Mouse (Mus musculus) intestine, embryonic 15.5 days (tissue): ENCODE data around the gene Fam81a. TPM values are rescaled to one million over a fixed set of nuclear protein-coding genes. Genes with fewer than 3 reads are reported as not detected.

Source experiments
- ATAC-seq: fragments of 200-750 bp; cut with Nextera tagmentation; 2 replicates; pipeline ENCODE4 v1.8.0; 2017; ENCODE audit warnings: moderate TSS enrichment, moderate library complexity
- H3K27ac ChIP-seq: fragments of 300-500 bp; sonication (generic); 2 replicates; pipeline ENCODE4 v1.5.1; 2015; ENCODE audit warnings: mild to moderate bottlenecking, inconsistent platforms
- H3K27me3 ChIP-seq: fragments of 300-500 bp; sonication (generic); replicated peaks from 2 replicates; pipeline ENCODE4 v1.6.1; 2015; ENCODE audit warnings: inconsistent platforms
- H3K36me3 ChIP-seq: fragments of 300-500 bp; sonication (generic); 2 replicates; pipeline ENCODE4 v1.6.1; 2015; ENCODE audit warnings: inconsistent platforms
- H3K4me1 ChIP-seq: fragments of 300-500 bp; sonication (generic); replicated peaks from 2 replicates; pipeline ENCODE4 v1.6.1; 2015; ENCODE audit warnings: inconsistent platforms
- H3K4me2 ChIP-seq: fragments of 300-500 bp; sonication (generic); replicated peaks from 2 replicates; pipeline ENCODE4 v1.6.1; 2015; ENCODE audit warnings: mild to moderate bottlenecking, inconsistent platforms
- H3K4me3 ChIP-seq: fragments of 300-500 bp; sonication (generic); replicated peaks from 2 replicates; pipeline ENCODE4 v1.5.1; 2015; ENCODE audit warnings: inconsistent platforms
- H3K9ac ChIP-seq: fragments of 300-500 bp; sonication (generic); 2 replicates; pipeline ENCODE4 v1.6.1; 2015; ENCODE audit warnings: inconsistent platforms
- H3K9me3 ChIP-seq: fragments of 300-500 bp; sonication (generic); 2 replicates; pipeline ENCODE4 v1.6.1; 2016; ENCODE audit warnings: inconsistent platforms
- WGBS: fragments of 180-500 bp; shearing (Covaris S2); methylation state at CpG from one replicate; pipeline ENCODE4 v1.1.7; 2015; 5-methylcytosine and 5-hydroxymethylcytosine counted together
- polyA plus RNA-seq: library from polyadenylated mRNA; unstranded; fragments of >200 nt; fragmentation: Nextera tagmentation; extraction: Ambion mirVana; gene quantifications from 2 replicates; pipeline ENCODE4 v1.2.1, GENCODE M21; 2015

Fam81a gene
- polyA plus RNA-seq, 1 experiment from 2014 or later, result 7.1 TPM

- H3K4me1 ChIP-seq, result peaks cover 3% of the 10 kb centered on the region; the same call in 1 of the 2 replicates
- 94% methylated on average over 7 of the region's 7 CpGs for WGBS
- H3K4me3 ChIP-seq, result no peak overlapping the region
- no peak overlapping the region for H3K4me2 ChIP-seq
- no peak overlapping the region for H3K9ac ChIP-seq
- no peak overlapping the region for H3K27ac ChIP-seq
- H3K27me3 ChIP-seq, result no peaks in the 10 kb centered on the region
- no peaks in the 10 kb centered on the region for H3K9me3 ChIP-seq
- ATAC-seq, result no peak
- no peaks in the 10 kb centered on the region for H3K36me3 ChIP-seq
Observed at GRCm38 (mm10) chr9:70081767-70082166, 60.6 kb downstream of the Fam81a start.

GRCm38 (mm10) chr9:70080976-70081375, 61.4 kb downstream of the Fam81a start:
- Histone ChIP-seq H3K27me3 (no peaks in the 10 kb centered on the region), H3K9ac (no peak overlapping the region)

GRCm38 (mm10) chr9:70080027-70080800, 62.1 kb downstream of the Fam81a start:
- WGBS, result 89% methylated on average over 9 of the region's 9 CpGs

More at GRCm38 (mm10) chr9:70080976-70081375, 61.4 kb downstream of the Fam81a start:
- 60% methylated on average over 2 of the region's 2 CpGs for whole genome bisulfite sequencing
- H3K36me3 ChIP-seq, result no peaks in the 10 kb centered on the region
- no peaks in the 10 kb centered on the region for H3K9me3 ChIP-seq
- H3K27ac ChIP-seq, result no peak overlapping the region
- H3K4me3 ChIP-seq, result no peak overlapping the region
- H3K4me1 ChIP-seq, result peaks cover 3% of the 10 kb centered on the region; the same call in 1 of the 2 replicates
- no peak overlapping the region for H3K4me2 ChIP-seq
- ATAC-seq, result no peak

GRCm38 (mm10) chr9:70078034-70078433, 64.3 kb downstream of the Fam81a start:
- H3K4me1 ChIP-seq, result peaks cover 3% of the 10 kb centered on the region; the same call in 1 of the 2 replicates
- H3K36me3 ChIP-seq, result no peaks in the 10 kb centered on the region
- no peaks in the 10 kb centered on the region for H3K9me3 ChIP-seq
- H3K4me2 ChIP-seq, result no peak overlapping the region
- 89% methylated on average over 3 of the region's 3 CpGs for WGBS
- H3K27me3 ChIP-seq, result no peaks in the 10 kb centered on the region
- no peak overlapping the region for H3K9ac ChIP-seq
- H3K4me3 ChIP-seq, result no peak overlapping the region
- no peak for ATAC-seq
- no peak overlapping the region for H3K27ac ChIP-seq

More at GRCm38 (mm10) chr9:70080027-70080800, 62.1 kb downstream of the Fam81a start:
- no peak overlapping the region for H3K9ac ChIP-seq
- no peak overlapping the region for H3K4me2 ChIP-seq
- no peak overlapping the region for H3K27ac ChIP-seq
- H3K9me3 ChIP-seq, result no peaks in the 10 kb centered on the region
- peaks cover 3% of the 10 kb centered on the region; the same call in 1 of the 2 replicates for H3K4me1 ChIP-seq
- H3K36me3 ChIP-seq, result no peaks in the 10 kb centered on the region
- H3K4me3 ChIP-seq, result no peak overlapping the region
- H3K27me3 ChIP-seq, result no peaks in the 10 kb centered on the region
- no peak for ATAC-seq

- Histone ChIP-seq H3K27ac (no peak overlapping the region), H3K9me3 (no peaks in the 10 kb centered on the region), H3K27me3 (no peaks in the 10 kb centered on the region), H3K36me3 (no peaks in the 10 kb centered on the region), H3K4me3 (no peak overlapping the region), H3K9ac (no peak overlapping the region), H3K4me2 (no peak overlapping the region), H3K4me1 (no peaks in the 10 kb centered on the region; the same call in 1 of the 2 replicates)
- ATAC-seq, result no peak
- WGBS, result 59% methylated on average over 7 of the region's 7 CpGs
Observed at GRCm38 (mm10) chr9:70077170-70077569, 65.2 kb downstream of the Fam81a start.

- Histone ChIP-seq H3K4me3 (no peak overlapping the region), H3K27ac (no peak overlapping the region), H3K36me3 (no peaks in the 10 kb centered on the region), H3K9ac (no peak overlapping the region), H3K9me3 (no peaks in the 10 kb centered on the region), H3K27me3 (no peaks in the 10 kb centered on the region), H3K4me2 (no peak overlapping the region), H3K4me1 (no peaks in the 10 kb centered on the region; the same call in 1 of the 2 replicates)
- peak; percentile 37; the same call in 1 of the 2 replicates for ATAC-seq
- WGBS, result 76% methylated on average over 8 of the region's 8 CpGs
Observed at GRCm38 (mm10) chr9:70072387-70072786, 70.0 kb downstream of the Fam81a start.

GRCm38 (mm10) chr9:70069961-70070435, 72.4 kb downstream of the Fam81a start:
- no peaks in the 10 kb centered on the region for H3K27me3 ChIP-seq
- H3K4me1 ChIP-seq, result no peaks in the 10 kb centered on the region; the same call in 1 of the 2 replicates
- no peak overlapping the region for H3K4me3 ChIP-seq
- no peaks in the 10 kb centered on the region for H3K9me3 ChIP-seq
- H3K9ac ChIP-seq, result no peak overlapping the region
- H3K36me3 ChIP-seq, result no peaks in the 10 kb centered on the region
- no peak overlapping the region for H3K27ac ChIP-seq
- peak; percentile 73 for ATAC-seq
- 25% methylated on average over 8 of the region's 8 CpGs for WGBS
- H3K4me2 ChIP-seq, result no peak overlapping the region

GRCm38 (mm10) chr9:70067497-70067896, 74.9 kb downstream of the Fam81a start:
- 68% methylated on average over 3 of the region's 3 CpGs for WGBS
- Histone ChIP-seq H3K4me2 (no peak overlapping the region), H3K9me3 (no peaks in the 10 kb centered on the region), H3K27me3 (no peaks in the 10 kb centered on the region), H3K27ac (no peak overlapping the region), H3K4me3 (no peak overlapping the region), H3K36me3 (no peaks in the 10 kb centered on the region), H3K9ac (no peak overlapping the region), H3K4me1 (no peaks in the 10 kb centered on the region; the same call in 1 of the 2 replicates)
- ATAC-seq, result no peak

GRCm38 (mm10) chr9:70062012-70062411, 80.3 kb downstream of the Fam81a start:
- 57% methylated on average over 3 of the region's 3 CpGs for WGBS
- Histone ChIP-seq H3K27me3 (no peaks in the 10 kb centered on the region), H3K4me3 (no peak overlapping the region), H3K36me3 (no peaks in the 10 kb centered on the region), H3K9me3 (no peaks in the 10 kb centered on the region), H3K4me1 (no peaks in the 10 kb centered on the region), H3K27ac (no peak overlapping the region), H3K4me2 (no peak overlapping the region), H3K9ac (no peak overlapping the region)
- ATAC-seq, result peak; percentile 58

GRCm38 (mm10) chr9:70053411-70053810, 88.9 kb downstream of the Fam81a start:
- no peak for ATAC-seq

GRCm38 (mm10) chr9:70052730-70053129, 89.6 kb downstream of the Fam81a start:
- H3K4me2 ChIP-seq, result no peak overlapping the region
- H3K27ac ChIP-seq, result no peak overlapping the region
- no peaks in the 10 kb centered on the region for H3K27me3 ChIP-seq
- no peak overlapping the region for H3K9ac ChIP-seq
- WGBS, result 55% methylated on average over 3 of the region's 3 CpGs
- H3K4me1 ChIP-seq, result peaks cover 18% of the 10 kb centered on the region
- no peaks in the 10 kb centered on the region for H3K9me3 ChIP-seq
- no peak for ATAC-seq
- no peaks in the 10 kb centered on the region for H3K36me3 ChIP-seq
- H3K4me3 ChIP-seq, result no peak overlapping the region

More at GRCm38 (mm10) chr9:70053411-70053810, 88.9 kb downstream of the Fam81a start:
- Histone ChIP-seq H3K4me1 (peaks cover 11% of the 10 kb centered on the region), H3K4me2 (no peak overlapping the region), H3K36me3 (no peaks in the 10 kb centered on the region), H3K9ac (no peak overlapping the region), H3K9me3 (no peaks in the 10 kb centered on the region), H3K27ac (no peak overlapping the region), H3K4me3 (no peak overlapping the region), H3K27me3 (no peaks in the 10 kb centered on the region)
- 30% methylated on average over 3 of the region's 3 CpGs for WGBS

- Histone ChIP-seq H3K9ac (no peak overlapping the region), H3K4me1 (peaks cover 21% of the 10 kb centered on the region), H3K9me3 (no peaks in the 10 kb centered on the region), H3K27ac (no peak overlapping the region), H3K4me3 (no peak overlapping the region), H3K4me2 (no peak overlapping the region), H3K27me3 (no peaks in the 10 kb centered on the region), H3K36me3 (no peaks in the 10 kb centered on the region)
- 30% methylated on average over 8 of the region's 8 CpGs for WGBS
- ATAC-seq, result no peak
Observed at GRCm38 (mm10) chr9:70049839-70050238, 92.5 kb downstream of the Fam81a start.

- no peak overlapping the region for H3K4me2 ChIP-seq
- no peaks in the 10 kb centered on the region for H3K27me3 ChIP-seq
- no peak overlapping the region for H3K9ac ChIP-seq
- 23% methylated on average over 3 of the region's 3 CpGs for WGBS
- H3K36me3 ChIP-seq, result no peaks in the 10 kb centered on the region
- ATAC-seq, result no peak
- no peaks in the 10 kb centered on the region for H3K9me3 ChIP-seq
- peaks cover 21% of the 10 kb centered on the region for H3K4me1 ChIP-seq
- peak overlapping the region; percentile 62; the same call in 1 of the 2 replicates for H3K27ac ChIP-seq
- H3K4me3 ChIP-seq, result no peak overlapping the region
Observed at GRCm38 (mm10) chr9:70049416-70049783, 93.0 kb downstream of the Fam81a start.
